Mouse (Mus musculus) hindbrain, embryonic 14.5 days (tissue): Measurements from ENCODE around the gene Cyb5b. TPM values are rescaled to one million over a fixed set of nuclear protein-coding genes. Genes with fewer than 3 reads are reported as not detected.

Experiments
- ATAC-seq: fragments of 200-750 bp; cut with Nextera tagmentation; 2 replicates; pipeline ENCODE4 v1.8.0; 2017; ENCODE audit warnings: moderate number of reproducible peaks, mild to moderate bottlenecking, moderate TSS enrichment, moderate library complexity; ENCODE audit not compliant: low FRiP score
- DNase-seq: peaks from one replicate; pipeline ENCODE4 v3.0.0-alpha.2; 2015; ENCODE audit warnings: low spot score
- H3K27ac ChIP-seq: fragments of 300-500 bp; sonication (generic); 2 replicates; pipeline ENCODE4 v1.5.1; 2014; ENCODE audit warnings: mild to moderate bottlenecking, moderate library complexity
- H3K27me3 ChIP-seq: fragments of 300-500 bp; sonication (generic); 2 replicates; pipeline ENCODE4 v1.6.1; 2014; ENCODE audit warnings: mild to moderate bottlenecking, low read length, mixed read lengths; ENCODE audit not compliant: control insufficient read depth, insufficient read depth
- H3K36me3 ChIP-seq: fragments of 300-500 bp; sonication (generic); replicated peaks from 2 replicates; pipeline ENCODE4 v1.6.1; 2014; ENCODE audit not compliant: control insufficient read depth, insufficient read depth
- H3K4me1 ChIP-seq: fragments of 300-500 bp; sonication (generic); replicated peaks from 2 replicates; pipeline ENCODE4 v1.6.1; 2014; ENCODE audit warnings: antibody characterized with exemption, low read length, mixed read lengths; ENCODE audit not compliant: control insufficient read depth, insufficient read depth
- H3K4me2 ChIP-seq: fragments of 300-500 bp; sonication (generic); replicated peaks from 2 replicates; pipeline ENCODE4 v1.6.1; 2014; ENCODE audit warnings: mild to moderate bottlenecking, moderate library complexity
- H3K4me3 ChIP-seq: fragments of 300-500 bp; sonication (generic); replicated peaks from 2 replicates; pipeline ENCODE4 v1.5.1; 2014; ENCODE audit warnings: mild to moderate bottlenecking, low read length
- H3K9ac ChIP-seq: fragments of 300-500 bp; sonication (generic); 2 replicates; pipeline ENCODE4 v1.6.1; 2014
- H3K9me3 ChIP-seq: fragments of 300-500 bp; sonication (generic); 2 replicates; pipeline ENCODE4 v1.6.1; 2016; ENCODE audit warnings: low read length; ENCODE audit not compliant: control insufficient read depth
- WGBS: fragments of 180-500 bp; shearing (Covaris S2); extraction: QIAGEN DNeasy Blood & Tissue Kit; methylation state at CpG from one replicate; pipeline ENCODE4 v1.1.7; 2014; 5-methylcytosine and 5-hydroxymethylcytosine counted together
- polyA plus RNA-seq: library from polyadenylated mRNA; unstranded; fragments of >200 nt; fragmentation: Nextera tagmentation; extraction: Ambion mirVana; gene quantifications from 2 replicates; pipeline ENCODE4 v1.2.1, GENCODE M21; 2014

Cyb5b gene
- polyA plus RNA-seq, 1 experiment from 2014 or later = 126 TPM

DNA sequence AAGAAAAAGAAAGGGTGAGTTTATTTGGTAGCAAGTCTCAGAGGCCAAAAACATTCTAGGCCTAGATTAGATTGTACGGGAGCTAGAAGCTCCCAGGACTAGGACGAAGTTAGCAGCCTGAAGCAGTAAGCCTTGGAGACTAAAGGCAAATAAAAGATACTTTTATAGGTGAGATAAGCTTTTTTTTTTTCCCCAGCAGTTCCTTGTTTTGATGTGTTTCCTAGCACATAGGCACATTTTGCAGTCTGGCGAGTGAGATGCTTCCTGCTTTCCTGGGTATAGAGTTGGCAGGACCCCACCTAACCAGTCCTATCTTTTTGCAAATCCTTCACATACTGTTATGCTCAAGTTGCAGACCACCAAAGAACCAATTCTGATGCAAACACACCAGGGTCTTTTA is 82.8 kb downstream of the Cyb5b start:
- WGBS = 98% methylated on average over 3 of the region's 3 CpGs
- Histone ChIP-seq H3K27me3 (no peaks in the 10 kb centered on the region), H3K4me2 (no peak overlapping the region), H3K9me3 (no peaks in the 10 kb centered on the region), H3K36me3 (no peaks in the 10 kb centered on the region), H3K9ac (no peak overlapping the region), H3K4me3 (no peak overlapping the region), H3K27ac (no peak overlapping the region), H3K4me1 (no peaks in the 10 kb centered on the region)
- no peak for DNase-seq
- ATAC-seq = no peak

DNA sequence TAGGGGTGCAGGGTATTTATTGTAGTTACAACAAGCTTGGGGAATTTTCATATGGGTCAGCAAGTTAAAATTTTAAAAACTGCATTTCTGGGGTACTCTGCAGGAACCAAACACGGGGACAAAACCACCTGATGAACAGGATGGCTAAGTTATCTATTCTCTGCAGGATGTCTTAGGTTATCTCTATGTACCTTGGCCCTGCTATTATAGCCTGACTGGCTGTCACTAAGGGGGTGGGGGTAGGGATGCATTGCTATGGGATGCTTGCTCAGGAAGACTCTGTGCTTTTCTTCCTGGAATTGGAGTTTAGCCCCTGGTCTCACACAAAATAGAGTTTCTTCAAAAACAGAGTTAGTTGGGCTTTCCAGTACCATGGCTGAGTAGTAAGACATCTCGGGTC is 83.3 kb downstream of the Cyb5b start:
- H3K4me2 ChIP-seq = no peak overlapping the region
- H3K9ac ChIP-seq = no peak overlapping the region
- ATAC-seq (no peak), DNase-seq (no peak)
- no peaks in the 10 kb centered on the region for H3K4me1 ChIP-seq
- H3K27me3 ChIP-seq = no peaks in the 10 kb centered on the region
- no peaks in the 10 kb centered on the region for H3K36me3 ChIP-seq
- 81% methylated on average over 2 of the region's 2 CpGs for WGBS
- H3K9me3 ChIP-seq = no peaks in the 10 kb centered on the region
- H3K27ac ChIP-seq = no peak overlapping the region
- H3K4me3 ChIP-seq = no peak overlapping the region

Other genes with a start within 250 kb of the Cyb5b start
- gene Sntb2, start 214.9 kb upstream of the Cyb5b start, polyA plus RNA-seq = 6.3 and 7.3 TPM in 2 replicates
- gene Vps4a, start 119.4 kb upstream of the Cyb5b start, polyA plus RNA-seq = 149 and 172 TPM in 2 replicates
- 32.1 and 32.3 TPM in 2 replicates for gene Pdf, start 102.0 kb upstream of the Cyb5b start, polyA plus RNA-seq
- gene Cog8, start 94.0 kb upstream of the Cyb5b start, polyA plus RNA-seq = 40.7 and 42.6 TPM in 2 replicates
- 69.3 and 70.2 TPM in 2 replicates for gene Nip7, start 93.8 kb upstream of the Cyb5b start, polyA plus RNA-seq
- gene Tmed6, start 85.0 kb upstream of the Cyb5b start, polyA plus RNA-seq = not detected in 2 replicates
- gene Terf2, start 54.1 kb upstream of the Cyb5b start, polyA plus RNA-seq = 20.5 and 22.2 TPM in 2 replicates
- 8.0 and 12.0 TPM in 2 replicates for gene Nfat5, start 142.8 kb downstream of the Cyb5b start, polyA plus RNA-seq